Mouse (Mus musculus) lung, postnatal 0 days (tissue): Measurements from ENCODE around the gene Rbm42.

Experiments used
- CTCF ChIP-seq: IDR thresholded peaks from 2 replicates; pipeline ENCODE4 v1.5.1; 2016; ENCODE audit warnings: antibody characterized with exemption, mild to moderate bottlenecking
- EP300 ChIP-seq: IDR thresholded peaks from 2 replicates; pipeline ENCODE4 v1.6.1; 2016; ENCODE audit warnings: antibody characterized with exemption, mild to moderate bottlenecking, control low read depth

DNA sequence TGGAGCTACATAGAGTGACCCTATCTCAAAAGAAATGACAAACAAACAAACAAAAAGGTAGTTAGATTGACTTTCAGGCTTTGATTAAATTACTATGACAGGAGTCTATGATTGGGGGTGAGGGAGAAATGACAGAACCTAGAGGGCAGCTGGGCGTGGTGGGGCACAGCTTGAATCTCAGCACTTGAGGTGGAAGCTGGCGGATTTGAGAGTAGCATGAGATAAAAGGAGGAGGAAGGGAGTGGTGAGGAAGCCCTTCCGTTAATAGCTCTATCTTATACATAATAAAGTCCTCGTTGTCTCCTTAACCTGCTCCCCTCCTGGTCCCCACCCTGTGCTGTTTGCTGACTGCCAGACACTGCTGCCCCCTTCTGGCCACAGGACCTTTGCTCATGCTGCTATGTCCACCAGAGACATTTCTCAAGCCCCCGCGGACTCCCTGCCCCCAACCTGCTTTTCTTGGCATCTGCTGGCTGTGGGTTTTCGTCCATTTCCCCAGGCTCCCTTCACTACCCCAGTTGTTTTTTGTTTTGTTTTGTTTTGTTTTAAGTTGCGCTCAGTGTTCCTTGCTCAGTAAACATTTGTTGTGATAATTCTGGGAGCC, 42.3 kb downstream of the Rbm42 start:
- TF ChIP-seq CTCF: peak; percentile 85
- 0 out of 2 replicates have a peak, but pooled peaks have one; percentile 39 for TF ChIP-seq EP300
